Mouse (Mus musculus) adrenal gland, postnatal 4 days (tissue): ENCODE measurements at regions not wholly inside any gene's neighbourhood (a gene's known extent, or its start where the extent isn't known, plus 50 kb on each side); places are given as distances from the start of the nearest gene placed in this dataset.

Source experiments
- DNase-seq, 2 experiments: peaks; one replicate each; pipeline ENCODE4 v3.0.0; 2021 to 2022; ENCODE audit warnings: low spot score in 2 of 2, mixed read lengths in 2 of 2

GRCm38 (mm10) chr2:128473241-128473954, 117.6 kb upstream of the Spdye4c start:
- DNase-seq: no peak

- DNase-seq: no peak
Measured at GRCm38 (mm10) chr2:128473997-128474396, 117.0 kb upstream of the Spdye4c start.

GRCm38 (mm10) chr2:128477242-128477641, 113.8 kb upstream of the Spdye4c start:
- no peak for DNase-seq

- no peak for DNase-seq
Measured at GRCm38 (mm10) chr2:128491217-128491877, 99.7 kb upstream of the Spdye4c start.

- DNase-seq: no peak
Measured at GRCm38 (mm10) chr2:128493871-128494270, 97.1 kb upstream of the Spdye4c start.

GRCm38 (mm10) chr2:128497891-128498290, 93.1 kb upstream of the Spdye4c start:
- no peak for DNase-seq

GRCm38 (mm10) chr2:128498611-128499010, 92.4 kb upstream of the Spdye4c start:
- DNase-seq: no peak

- no peak for DNase-seq
Measured at GRCm38 (mm10) chr2:128499575-128500184, 91.3 kb upstream of the Spdye4c start.

- no peak for DNase-seq
Measured at GRCm38 (mm10) chr2:128502676-128503075, 88.3 kb upstream of the Spdye4c start.

- no peak for DNase-seq
Measured at GRCm38 (mm10) chr2:128503136-128503935, 87.7 kb upstream of the Spdye4c start.

GRCm38 (mm10) chr2:128507591-128508243, 83.3 kb upstream of the Spdye4c start:
- DNase-seq: no peak

GRCm38 (mm10) chr2:128508244-128508605, 82.8 kb upstream of the Spdye4c start:
- no peak for DNase-seq

- no peak for DNase-seq
Measured at GRCm38 (mm10) chr2:128511291-128511690, 79.7 kb upstream of the Spdye4c start.

- DNase-seq: no peak
Measured at GRCm38 (mm10) chr2:128512852-128513251, 78.2 kb upstream of the Spdye4c start.

- no peak for DNase-seq
Measured at GRCm38 (mm10) chr2:128514463-128515290, 76.3 kb upstream of the Spdye4c start.

GRCm38 (mm10) chr2:128515701-128516100, 75.3 kb upstream of the Spdye4c start:
- DNase-seq: no peak

- DNase-seq: no peak
Measured at GRCm38 (mm10) chr2:128516694-128517093, 74.3 kb upstream of the Spdye4c start.

GRCm38 (mm10) chr2:128518142-128518541, 72.9 kb upstream of the Spdye4c start:
- DNase-seq: no peak

- no peak for DNase-seq
Measured at GRCm38 (mm10) chr2:128521701-128522443, 69.1 kb upstream of the Spdye4c start.
